Mouse (Mus musculus) thymus, postnatal 25 days (tissue): ENCODE results near the gene Aven.

Experiments used
- DNase-seq: peaks from one replicate; pipeline ENCODE4 v3.0.0; 2022

Aven gene

GRCm38 (mm10) chr2:112491629-112492028, 1.1 kb upstream of the Aven start:
- DNase-seq: no peak

- peak; percentile 31 for DNase-seq
These were observed 321 bp upstream of the Aven start for GRCm38 (mm10) chr2:112492431-112492855.

GRCm38 (mm10) chr2:112493539-112494260, 936 bp downstream of the Aven start:
- peak; percentile 8 for DNase-seq

- DNase-seq: no peak
These were observed 5.1 kb downstream of the Aven start for GRCm38 (mm10) chr2:112497851-112498250.

GRCm38 (mm10) chr2:112501209-112501608, 8.4 kb downstream of the Aven start:
- peak; percentile 76 for DNase-seq

- DNase-seq: no peak
These were observed 11.2 kb downstream of the Aven start for GRCm38 (mm10) chr2:112503978-112504377.

GRCm38 (mm10) chr2:112506841-112507435, 14.2 kb downstream of the Aven start:
- no peak for DNase-seq

GRCm38 (mm10) chr2:112507444-112507843, 14.7 kb downstream of the Aven start:
- DNase-seq: no peak

- DNase-seq: no peak
These were observed 17.4 kb downstream of the Aven start for GRCm38 (mm10) chr2:112510140-112510539.

- no peak for DNase-seq
These were observed 20.3 kb downstream of the Aven start for GRCm38 (mm10) chr2:112513036-112513435.

GRCm38 (mm10) chr2:112516728-112517127, 24.0 kb downstream of the Aven start:
- DNase-seq: no peak

- DNase-seq: no peak
These were observed 24.5 kb downstream of the Aven start for GRCm38 (mm10) chr2:112517218-112517617.

GRCm38 (mm10) chr2:112518541-112518940, 25.8 kb downstream of the Aven start:
- DNase-seq: no peak

- DNase-seq: no peak
These were observed 28.0 kb downstream of the Aven start for GRCm38 (mm10) chr2:112520526-112521482.

GRCm38 (mm10) chr2:112526933-112527332, 34.2 kb downstream of the Aven start:
- DNase-seq: no peak

- no peak for DNase-seq
These were observed 40.2 kb downstream of the Aven start for GRCm38 (mm10) chr2:112532812-112533496.

GRCm38 (mm10) chr2:112534677-112535222, 42.0 kb downstream of the Aven start:
- no peak for DNase-seq

GRCm38 (mm10) chr2:112538783-112539182, 46.0 kb downstream of the Aven start:
- no peak for DNase-seq

- no peak for DNase-seq
These were observed 49.0 kb downstream of the Aven start for GRCm38 (mm10) chr2:112541695-112542285.

- DNase-seq: no peak
These were observed 63.8 kb downstream of the Aven start for GRCm38 (mm10) chr2:112556527-112556926.

GRCm38 (mm10) chr2:112557453-112557852, 64.7 kb downstream of the Aven start:
- DNase-seq: no peak

GRCm38 (mm10) chr2:112561549-112561948, 68.8 kb downstream of the Aven start:
- DNase-seq: no peak
